Mouse (Mus musculus) forebrain, embryonic 16.5 days (tissue): ENCODE data around the gene Jph3. TPM values are rescaled to one million over a fixed set of nuclear protein-coding genes. Genes with fewer than 3 reads are reported as not detected.
A peak's percentile ranks its signal among the peaks of the same experiment; 100 is the strongest.

ENCODE experiments used
- ATAC-seq: fragments of 200-750 bp; cut with Nextera tagmentation; 2 replicates; pipeline ENCODE4 v1.8.0; 2017; ENCODE audit warnings: mild to moderate bottlenecking, moderate library complexity
- H3K27ac ChIP-seq: fragments of 300-500 bp; sonication (generic); 2 replicates; pipeline ENCODE4 v1.5.1; 2014; ENCODE audit warnings: low read length, control low read depth
- H3K27me3 ChIP-seq: fragments of 300-500 bp; sonication (generic); replicated peaks from 2 replicates; pipeline ENCODE4 v1.6.1; 2014; ENCODE audit warnings: low read length; ENCODE audit not compliant: control insufficient read depth, insufficient read depth
- H3K36me3 ChIP-seq: fragments of 300-500 bp; sonication (generic); 2 replicates; pipeline ENCODE4 v1.6.1; 2014; ENCODE audit not compliant: control insufficient read depth, insufficient read depth
- H3K4me1 ChIP-seq: fragments of 300-500 bp; sonication (generic); replicated peaks from 2 replicates; pipeline ENCODE4 v1.6.1; 2014; ENCODE audit warnings: low read length; ENCODE audit not compliant: control insufficient read depth, insufficient read depth
- H3K4me2 ChIP-seq: fragments of 300-500 bp; sonication (generic); 2 replicates; pipeline ENCODE4 v1.6.1; 2014; ENCODE audit warnings: mild to moderate bottlenecking, low read length, control low read depth
- H3K4me3 ChIP-seq: fragments of 300-500 bp; sonication (generic); replicated peaks from 2 replicates; pipeline ENCODE4 v1.5.1; 2014; ENCODE audit warnings: mild to moderate bottlenecking, low read length, control low read depth
- H3K9ac ChIP-seq: fragments of 300-500 bp; sonication (generic); replicated peaks from 2 replicates; pipeline ENCODE4 v1.6.1; 2014; ENCODE audit warnings: low read depth, low read length, control low read depth
- H3K9me3 ChIP-seq: fragments of 300-500 bp; sonication (generic); 2 replicates; pipeline ENCODE4 v1.6.1; 2016; ENCODE audit warnings: low read length; ENCODE audit not compliant: control insufficient read depth
- WGBS: fragments of 180-500 bp; shearing (Covaris S2); extraction: QIAGEN DNeasy Blood & Tissue Kit; methylation state at CpG from one replicate; pipeline ENCODE4 v1.1.7; 2014; 5-methylcytosine and 5-hydroxymethylcytosine counted together
- polyA plus RNA-seq: library from polyadenylated mRNA; unstranded; fragments of >200 nt; fragmentation: Nextera tagmentation; extraction: Ambion mirVana; gene quantifications from 2 replicates; pipeline ENCODE4 v1.2.1, GENCODE M21; 2015

Gene Jph3
- polyA plus RNA-seq, 1 experiment from 2014 or later, result 93.4 TPM

- 53% methylated on average over 6 of the region's 6 CpGs for WGBS
- no peaks in the 10 kb centered on the region for H3K36me3 ChIP-seq
- peaks cover 9% of the 10 kb centered on the region for H3K4me1 ChIP-seq
- no peaks in the 10 kb centered on the region for H3K27me3 ChIP-seq
- H3K9ac ChIP-seq, result no peak overlapping the region
- H3K27ac ChIP-seq, result no peak overlapping the region
- ATAC-seq, result no peak
- no peaks in the 10 kb centered on the region for H3K9me3 ChIP-seq
- no peak overlapping the region for H3K4me2 ChIP-seq
- no peak overlapping the region for H3K4me3 ChIP-seq
Measured at GRCm38 (mm10) chr8:121721072-121721471, 8.4 kb upstream of the Jph3 start.

GRCm38 (mm10) chr8:121723846-121724245 is 5.6 kb upstream of the Jph3 start:
- 78% methylated on average over 12 of the region's 12 CpGs for WGBS
- Histone ChIP-seq H3K27me3 (peaks cover 4% of the 10 kb centered on the region; the same call in 1 of the 2 replicates), H3K9me3 (no peaks in the 10 kb centered on the region), H3K4me2 (no peak overlapping the region), H3K9ac (no peak overlapping the region), H3K36me3 (no peaks in the 10 kb centered on the region), H3K27ac (no peak overlapping the region), H3K4me1 (no peaks in the 10 kb centered on the region), H3K4me3 (no peak overlapping the region)
- ATAC-seq, result no peak

GRCm38 (mm10) chr8:121727164-121727563 is 2.3 kb upstream of the Jph3 start:
- H3K27ac ChIP-seq, result no peak overlapping the region
- peaks cover 20% of the 10 kb centered on the region for H3K27me3 ChIP-seq
- 51% methylated on average over 3 of the region's 3 CpGs for WGBS
- H3K9me3 ChIP-seq, result no peaks in the 10 kb centered on the region
- peaks cover 14% of the 10 kb centered on the region for H3K4me1 ChIP-seq
- H3K4me3 ChIP-seq, result no peak overlapping the region
- H3K4me2 ChIP-seq, result no peak overlapping the region
- no peak overlapping the region for H3K9ac ChIP-seq
- no peaks in the 10 kb centered on the region for H3K36me3 ChIP-seq
- no peak for ATAC-seq

- H3K27ac ChIP-seq, result no peak overlapping the region
- no peaks in the 10 kb centered on the region for H3K36me3 ChIP-seq
- peaks cover 28% of the 10 kb centered on the region for H3K4me1 ChIP-seq
- peak overlapping the region; percentile 78 for H3K9ac ChIP-seq
- peaks cover 20% of the 10 kb centered on the region for H3K27me3 ChIP-seq
- 0% methylated on average over 30 of the region's 54 CpGs for WGBS
- H3K9me3 ChIP-seq, result no peaks in the 10 kb centered on the region
- peak overlapping the region; percentile 72 for H3K4me2 ChIP-seq
- ATAC-seq, result peak; percentile 30; the same call in 1 of the 2 replicates
- peak overlapping the region; percentile 77 for H3K4me3 ChIP-seq
Measured at GRCm38 (mm10) chr8:121729754-121730153, 331 bp downstream of the Jph3 start.

- peak; percentile 16; the same call in 1 of the 2 replicates for ATAC-seq
- under 1% methylated on average over 26 of the region's 60 CpGs for whole genome bisulfite sequencing
Measured at GRCm38 (mm10) chr8:121730170-121730569, 747 bp downstream of the Jph3 start.

GRCm38 (mm10) chr8:121730646-121731045 is 1.2 kb downstream of the Jph3 start:
- peak overlapping the region; percentile 78 for H3K9ac ChIP-seq
- peak overlapping the region; percentile 77 for H3K4me3 ChIP-seq
- H3K4me2 ChIP-seq, result peak overlapping the region; percentile 92
- H3K27ac ChIP-seq, result peak overlapping the region; percentile 14; the same call in 1 of the 2 replicates
- WGBS, result 0% methylated on average over 37 of the region's 37 CpGs
- no peaks in the 10 kb centered on the region for H3K9me3 ChIP-seq
- ATAC-seq, result no peak
- H3K36me3 ChIP-seq, result no peaks in the 10 kb centered on the region
- peaks cover 20% of the 10 kb centered on the region for H3K27me3 ChIP-seq
- peaks cover 28% of the 10 kb centered on the region for H3K4me1 ChIP-seq

More at GRCm38 (mm10) chr8:121730170-121730569, 747 bp downstream of the Jph3 start:
- no peak overlapping the region for H3K27ac ChIP-seq
- peak overlapping the region; percentile 92 for H3K4me2 ChIP-seq
- H3K27me3 ChIP-seq, result peaks cover 20% of the 10 kb centered on the region
- peak overlapping the region; percentile 77 for H3K4me3 ChIP-seq
- H3K36me3 ChIP-seq, result no peaks in the 10 kb centered on the region
- H3K4me1 ChIP-seq, result peaks cover 28% of the 10 kb centered on the region
- H3K9ac ChIP-seq, result peak overlapping the region; percentile 78
- no peaks in the 10 kb centered on the region for H3K9me3 ChIP-seq

- H3K4me1 ChIP-seq, result peaks cover 28% of the 10 kb centered on the region
- peaks cover 20% of the 10 kb centered on the region for H3K27me3 ChIP-seq
- H3K36me3 ChIP-seq, result no peaks in the 10 kb centered on the region
- H3K9me3 ChIP-seq, result no peaks in the 10 kb centered on the region
- peak overlapping the region; percentile 78 for H3K9ac ChIP-seq
- H3K27ac ChIP-seq, result no peak overlapping the region; the same call in none of the 2 replicates
- WGBS, result 4% methylated on average over 11 of the region's 11 CpGs
- peak overlapping the region; percentile 92 for H3K4me2 ChIP-seq
- H3K4me3 ChIP-seq, result peak overlapping the region; percentile 77
- ATAC-seq, result no peak; the same call in 1 of the 2 replicates
Measured at GRCm38 (mm10) chr8:121731060-121731459, 1.6 kb downstream of the Jph3 start.

GRCm38 (mm10) chr8:121731471-121732333 is 2.3 kb downstream of the Jph3 start:
- H3K4me1 ChIP-seq, result peaks cover 28% of the 10 kb centered on the region
- H3K27me3 ChIP-seq, result peaks cover 20% of the 10 kb centered on the region
- H3K9me3 ChIP-seq, result no peaks in the 10 kb centered on the region
- H3K4me3 ChIP-seq, result peak overlapping the region; percentile 77
- H3K9ac ChIP-seq, result peak overlapping the region; percentile 78
- H3K27ac ChIP-seq, result no peak overlapping the region; the same call in 1 of the 2 replicates
- ATAC-seq, result peak; percentile 35
- H3K4me2 ChIP-seq, result peak overlapping the region; percentile 92
- WGBS, result 3% methylated on average over 26 of the region's 26 CpGs
- H3K36me3 ChIP-seq, result no peaks in the 10 kb centered on the region

- Histone ChIP-seq H3K4me1 (peaks cover 28% of the 10 kb centered on the region), H3K27me3 (peaks cover 20% of the 10 kb centered on the region), H3K36me3 (no peaks in the 10 kb centered on the region), H3K9ac (peak overlapping the region; percentile 78), H3K9me3 (no peaks in the 10 kb centered on the region), H3K27ac (no peak overlapping the region), H3K4me2 (peak overlapping the region; percentile 92), H3K4me3 (peak overlapping the region; percentile 77)
- 48% methylated on average over 4 of the region's 4 CpGs for WGBS
- ATAC-seq, result no peak
Measured at GRCm38 (mm10) chr8:121732334-121732665, 2.9 kb downstream of the Jph3 start.
